Mouse (Mus musculus) fibroblast of lung, adult 2 months (primary cell): ENCODE data around the gene Hmox1.

Experiments
- DNase-seq: peaks from one replicate; pipeline ENCODE4 v3.0.0-alpha.2; 2011; ENCODE audit warnings: low read depth

Hmox1 gene

GRCm38 (mm10) chr8:75093399-75094156 lies at the start of gene Hmox1:
Hmox1 (plus strand) TSS chr8:75093621.
- peak; percentile 90 for DNase-seq

- no peak for DNase-seq
These were observed 47.1 kb upstream of the Hmox1 start for GRCm38 (mm10) chr8:75046303-75046702.

GRCm38 (mm10) chr8:75047784-75048183 lies 45.6 kb upstream of the Hmox1 start:
- DNase-seq, result no peak

- DNase-seq, result no peak
These were observed 40.1 kb upstream of the Hmox1 start for GRCm38 (mm10) chr8:75053342-75053741.

GRCm38 (mm10) chr8:75055673-75056072 lies 37.7 kb upstream of the Hmox1 start:
- DNase-seq, result no peak

GRCm38 (mm10) chr8:75060022-75060421 lies 33.4 kb upstream of the Hmox1 start:
- no peak for DNase-seq

- DNase-seq, result no peak
These were observed 32.6 kb upstream of the Hmox1 start for GRCm38 (mm10) chr8:75060815-75061214.

- no peak for DNase-seq
These were observed 30.1 kb upstream of the Hmox1 start for GRCm38 (mm10) chr8:75063290-75063689.

GRCm38 (mm10) chr8:75064790-75065189 lies 28.6 kb upstream of the Hmox1 start:
- DNase-seq, result no peak

- DNase-seq, result no peak
These were observed 26.1 kb upstream of the Hmox1 start for GRCm38 (mm10) chr8:75067287-75067686.

- DNase-seq, result no peak
These were observed 23.1 kb upstream of the Hmox1 start for GRCm38 (mm10) chr8:75070297-75070696.

GRCm38 (mm10) chr8:75071627-75072346 lies 21.6 kb upstream of the Hmox1 start:
- DNase-seq, result no peak

GRCm38 (mm10) chr8:75074876-75075275 lies 18.5 kb upstream of the Hmox1 start:
- DNase-seq, result no peak

GRCm38 (mm10) chr8:75078215-75078614 lies 15.2 kb upstream of the Hmox1 start:
- no peak for DNase-seq

GRCm38 (mm10) chr8:75078851-75079250 lies 14.6 kb upstream of the Hmox1 start:
- DNase-seq, result no peak

- DNase-seq, result no peak
These were observed 11.9 kb upstream of the Hmox1 start for GRCm38 (mm10) chr8:75081364-75082040.

GRCm38 (mm10) chr8:75082181-75082805 lies 11.1 kb upstream of the Hmox1 start:
- DNase-seq, result no peak

- DNase-seq, result peak; percentile 99
These were observed 9.6 kb upstream of the Hmox1 start for GRCm38 (mm10) chr8:75083846-75084245.

- DNase-seq, result no peak
These were observed 8.9 kb upstream of the Hmox1 start for GRCm38 (mm10) chr8:75084382-75085064.

- no peak for DNase-seq
These were observed 7.4 kb upstream of the Hmox1 start for GRCm38 (mm10) chr8:75086002-75086401.

GRCm38 (mm10) chr8:75087127-75087526 lies 6.3 kb upstream of the Hmox1 start:
- DNase-seq, result no peak
